Mouse (Mus musculus): Measurements from ENCODE around the gene Kmt2d.
A peak's percentile ranks its signal among the peaks of the same experiment; 100 is the strongest.

- no peak for TF ChIP-seq NANOG (IDR thresholded peaks at IDR 0.05; ENCODE audit: borderline replicate concordance, low read length)
- peak; percentile 95 for TF ChIP-seq CTCF (conservative IDR thresholded peaks at IDR 0.05; ENCODE audit: low read length)
- no peak for TF ChIP-seq POU5F1 (IDR thresholded peaks at IDR 0.05; ENCODE audit: borderline replicate concordance, low read length)
Observed at GRCm38 (mm10) chr15:98821403-98821802, 49.6 kb downstream of the Kmt2d start.
